Mouse (Mus musculus): ENCODE results near the gene Vmn1r20.
"Not testable (repeated sequence)": the region's sequence is repeated elsewhere in the genome, so short reads cannot be mapped to it uniquely, and the experiment has no call there.

DNA sequence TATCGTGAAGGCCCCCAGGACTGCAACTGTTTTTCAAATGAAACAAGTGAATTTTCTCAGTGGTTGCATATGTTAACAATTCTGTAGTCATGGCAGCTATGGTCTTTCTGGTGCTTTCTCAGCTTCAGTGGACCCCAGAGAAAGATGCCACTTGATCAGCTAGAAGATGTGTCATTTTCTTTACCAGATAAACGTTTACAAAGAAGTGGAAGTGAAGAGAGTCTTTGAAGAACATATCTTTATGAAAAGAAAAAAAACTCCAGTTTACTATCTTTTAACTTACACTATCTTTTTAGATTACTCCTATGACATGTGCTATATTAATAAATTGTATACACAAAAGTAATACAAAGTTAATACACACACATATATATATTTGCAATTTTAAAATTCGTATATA lies 25.2 kb upstream of the Vmn1r20 start, which contains the start of gene Vmn1r19:
- TF ChIP-seq ZNF384 (IDR thresholded peaks at IDR 0.05; ENCODE audit: low read depth, low read length); ZC3H11A (IDR thresholded peaks at IDR 0.05; ENCODE audit: borderline replicate concordance, low read depth, low read length): not testable (repeated sequence)

All from ES-E14 (cell line).